Mouse (Mus musculus): ENCODE measurements around the gene Abcb11. TPM values are rescaled to one million over a fixed set of nuclear protein-coding genes. Genes with fewer than 3 reads are reported as not detected.

Gene Abcb11
- polyA plus RNA-seq, 1 experiment: 2.2 TPM

DNA sequence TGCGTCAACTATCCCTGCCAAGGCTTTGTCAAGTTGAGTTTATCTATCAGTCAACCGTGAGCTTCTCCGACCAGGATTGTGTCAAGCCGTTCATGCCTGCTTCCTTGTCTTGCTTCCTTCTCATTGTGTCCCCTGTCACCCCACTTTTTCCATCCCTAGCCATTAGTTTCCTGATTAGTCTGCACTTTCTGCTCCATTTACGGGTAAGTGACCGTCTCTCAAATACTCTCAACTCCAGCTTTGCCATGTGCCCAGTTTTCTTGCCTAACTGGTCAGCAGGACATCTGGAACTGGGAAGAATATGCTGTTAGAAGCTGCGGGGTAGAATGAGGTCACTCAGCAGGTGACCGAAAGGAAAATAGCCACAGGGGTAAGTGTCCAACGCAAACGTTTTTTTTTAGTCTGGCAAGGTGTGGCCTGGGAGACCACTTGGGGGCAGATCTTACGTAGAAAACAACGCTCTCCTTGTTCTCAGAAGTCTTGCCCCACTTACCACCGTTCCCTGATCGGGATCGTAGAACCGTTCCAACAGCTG is 94.1 kb downstream of the Abcb11 start:
- H3K4me1 ChIP-seq (ENCODE audit: control insufficient read depth, insufficient read depth, low read length): no peaks in the 10 kb centered on the region
- H3K36me3 ChIP-seq (ENCODE audit: control insufficient read depth, insufficient read depth, low read length): no peaks in the 10 kb centered on the region
- H3K27me3 ChIP-seq (ENCODE audit: control insufficient read depth, insufficient read depth, low read length): no peaks in the 10 kb centered on the region
- no peak overlapping the region for H3K4me3 ChIP-seq (ENCODE audit: control insufficient read depth, low read depth, low read length)
- no peak overlapping the region for H3K27ac ChIP-seq (ENCODE audit: control insufficient read depth, insufficient read depth, low read depth, low read length)
- no peak for TF ChIP-seq CTCF (IDR thresholded peaks at IDR 0.05; ENCODE audit: control insufficient read depth, insufficient read depth, insufficient replicate concordance, low read depth, low read length)
- no peak for TF ChIP-seq POLR2A (IDR thresholded peaks at IDR 0.05; ENCODE audit: control insufficient read depth, low read depth, low read length)

DNA sequence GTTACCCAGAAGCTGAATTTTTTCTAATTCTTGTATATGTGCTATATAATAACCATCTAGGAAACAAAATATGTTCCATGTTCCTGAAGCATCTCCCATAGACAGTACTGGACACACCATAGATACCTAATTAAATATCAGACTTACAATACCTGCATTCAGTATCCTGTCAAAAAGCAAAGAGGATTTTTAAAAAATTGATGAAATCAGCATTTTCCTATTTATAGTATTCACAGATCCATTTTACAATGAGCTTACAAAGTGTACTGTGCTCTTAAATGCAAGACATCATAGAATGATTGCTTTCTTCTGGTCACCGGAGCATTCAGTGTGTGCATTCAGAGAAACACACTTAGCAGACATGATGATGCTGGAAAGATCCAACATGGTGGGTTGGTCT is 95.3 kb downstream of the Abcb11 start:
- no peak overlapping the region for H3K27ac ChIP-seq (ENCODE audit: control insufficient read depth, insufficient read depth, low read depth, low read length)
- H3K4me1 ChIP-seq (ENCODE audit: control insufficient read depth, insufficient read depth, low read length): no peaks in the 10 kb centered on the region
- no peaks in the 10 kb centered on the region for H3K27me3 ChIP-seq (ENCODE audit: control insufficient read depth, insufficient read depth, low read length)
- TF ChIP-seq POLR2A (IDR thresholded peaks at IDR 0.05; ENCODE audit: control insufficient read depth, low read depth, low read length) (no peak), CTCF (IDR thresholded peaks at IDR 0.05; ENCODE audit: control insufficient read depth, insufficient read depth, insufficient replicate concordance, low read depth, low read length) (no peak)
- H3K4me3 ChIP-seq (ENCODE audit: control insufficient read depth, low read depth, low read length): no peak overlapping the region
- H3K36me3 ChIP-seq (ENCODE audit: control insufficient read depth, insufficient read depth, low read length): no peaks in the 10 kb centered on the region

DNA sequence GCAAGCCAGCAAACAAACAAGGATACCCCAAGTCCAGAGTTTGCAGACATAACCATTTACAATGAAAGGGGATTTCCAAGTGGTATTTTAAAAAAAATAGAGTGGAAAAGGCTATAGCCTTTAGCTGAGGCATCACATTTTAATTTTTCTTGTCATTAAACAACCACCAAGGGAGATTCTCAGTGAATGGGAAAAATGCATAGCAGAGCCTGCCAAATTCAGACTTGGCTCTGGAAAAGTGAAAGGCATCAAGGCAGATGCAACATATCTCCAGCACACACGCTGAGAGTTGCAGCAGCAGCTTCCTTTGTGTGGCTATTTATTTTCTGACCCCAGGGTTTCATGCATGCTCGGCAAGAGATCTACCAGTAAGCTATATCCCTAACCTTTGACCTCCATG is 97.5 kb downstream of the Abcb11 start:
- TF ChIP-seq CTCF (IDR thresholded peaks at IDR 0.05; ENCODE audit: control insufficient read depth, insufficient read depth, insufficient replicate concordance, low read depth, low read length): no peak
- no peak for TF ChIP-seq POLR2A (IDR thresholded peaks at IDR 0.05; ENCODE audit: control insufficient read depth, low read depth, low read length)
- H3K27ac ChIP-seq (ENCODE audit: control insufficient read depth, insufficient read depth, low read depth, low read length): no peak overlapping the region
- H3K4me1 ChIP-seq (ENCODE audit: control insufficient read depth, insufficient read depth, low read length): no peaks in the 10 kb centered on the region
- no peak overlapping the region for H3K4me3 ChIP-seq (ENCODE audit: control insufficient read depth, low read depth, low read length)
- no peaks in the 10 kb centered on the region for H3K36me3 ChIP-seq (ENCODE audit: control insufficient read depth, insufficient read depth, low read length)
- H3K27me3 ChIP-seq (ENCODE audit: control insufficient read depth, insufficient read depth, low read length): no peaks in the 10 kb centered on the region

DNA sequence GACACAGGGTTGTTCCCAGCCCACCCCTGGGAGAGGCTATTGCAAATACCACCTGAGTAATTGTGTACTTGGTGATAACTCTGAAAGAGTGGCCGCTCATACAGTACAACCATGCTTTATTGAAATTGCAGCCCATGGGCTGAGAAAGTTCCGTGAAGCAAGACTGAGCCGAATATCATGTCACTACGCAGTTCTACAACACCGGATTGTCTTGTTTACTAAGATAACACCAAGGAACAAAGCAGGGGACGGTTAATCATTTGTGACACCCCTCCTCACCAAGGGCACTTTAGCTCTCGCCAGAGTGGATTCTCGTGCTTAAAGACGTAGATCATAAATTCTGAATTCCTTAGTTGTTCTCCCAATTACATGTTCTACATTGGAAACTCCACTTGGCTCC is 103.1 kb downstream of the Abcb11 start:
- H3K4me1 ChIP-seq (ENCODE audit: control insufficient read depth, insufficient read depth, low read length): no peaks in the 10 kb centered on the region
- TF ChIP-seq POLR2A (IDR thresholded peaks at IDR 0.05; ENCODE audit: control insufficient read depth, low read depth, low read length) (no peak), CTCF (IDR thresholded peaks at IDR 0.05; ENCODE audit: control insufficient read depth, insufficient read depth, insufficient replicate concordance, low read depth, low read length) (no peak)

DNA sequence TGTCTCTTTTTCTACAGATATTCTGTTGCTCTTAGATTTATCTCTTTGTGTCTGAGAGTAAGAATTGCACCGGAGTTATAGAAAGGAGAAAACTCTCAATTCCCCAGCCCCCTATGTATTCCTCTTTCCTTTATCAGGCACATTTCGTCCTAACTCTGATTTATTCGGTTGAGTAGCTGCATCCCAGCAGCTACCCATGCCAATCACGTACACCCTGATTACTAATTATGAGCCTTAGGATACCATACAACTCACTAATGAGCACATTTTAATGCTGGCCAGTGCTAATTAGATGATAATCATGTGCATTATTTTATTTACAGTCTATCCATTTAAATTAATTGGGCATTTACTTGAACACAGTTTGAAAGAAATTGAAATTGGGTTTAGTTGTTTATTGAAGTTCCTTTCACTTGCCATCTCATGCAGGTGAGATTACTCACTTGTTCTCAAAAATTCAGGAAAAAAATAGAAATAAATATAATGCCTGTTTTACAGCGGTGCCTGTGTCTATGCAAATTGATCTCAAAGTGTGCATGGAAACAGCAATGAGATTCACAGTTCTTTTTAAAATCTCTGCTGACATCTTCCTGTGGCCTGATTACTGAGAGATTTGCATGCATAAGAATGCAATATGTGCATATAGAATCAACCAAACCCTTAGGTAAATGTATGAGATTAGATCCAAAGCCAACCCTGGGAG is 107.3 kb downstream of the Abcb11 start:
- no peak overlapping the region for H3K27ac ChIP-seq (ENCODE audit: control insufficient read depth, insufficient read depth, low read depth, low read length)
- no peaks in the 10 kb centered on the region for H3K27me3 ChIP-seq (ENCODE audit: control insufficient read depth, insufficient read depth, low read length)
- H3K36me3 ChIP-seq (ENCODE audit: control insufficient read depth, insufficient read depth, low read length): no peaks in the 10 kb centered on the region
- no peak overlapping the region for H3K4me3 ChIP-seq (ENCODE audit: control insufficient read depth, low read depth, low read length)
- no peak for TF ChIP-seq POLR2A (IDR thresholded peaks at IDR 0.05; ENCODE audit: control insufficient read depth, low read depth, low read length)
- TF ChIP-seq CTCF (IDR thresholded peaks at IDR 0.05; ENCODE audit: control insufficient read depth, insufficient read depth, insufficient replicate concordance, low read depth, low read length): no peak
- no peaks in the 10 kb centered on the region for H3K4me1 ChIP-seq (ENCODE audit: control insufficient read depth, insufficient read depth, low read length)

More for the DNA sequence above, 103.1 kb downstream of the Abcb11 start:
- no peaks in the 10 kb centered on the region for H3K36me3 ChIP-seq (ENCODE audit: control insufficient read depth, insufficient read depth, low read length)
- H3K27ac ChIP-seq (ENCODE audit: control insufficient read depth, insufficient read depth, low read depth, low read length): no peak overlapping the region
- no peaks in the 10 kb centered on the region for H3K27me3 ChIP-seq (ENCODE audit: control insufficient read depth, insufficient read depth, low read length)
- H3K4me3 ChIP-seq (ENCODE audit: control insufficient read depth, low read depth, low read length): no peak overlapping the region

DNA sequence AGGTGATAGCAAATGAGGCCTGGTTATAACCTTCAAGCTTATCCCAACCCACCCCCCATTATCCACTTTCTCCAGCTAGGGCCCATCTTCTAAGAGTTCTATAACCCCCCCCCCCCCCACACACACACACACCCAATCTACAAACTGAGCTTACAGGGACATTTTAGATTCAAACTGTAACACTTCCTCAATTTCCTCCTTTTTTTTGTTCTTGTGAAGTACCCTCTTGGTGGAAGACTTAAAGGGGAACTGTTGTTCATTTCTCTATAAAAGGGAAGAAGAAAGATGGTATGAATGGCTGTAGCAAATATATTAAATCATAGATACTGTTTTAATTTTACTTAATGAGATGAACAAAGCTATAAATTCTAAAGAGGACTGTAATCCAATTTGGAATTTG is 110.3 kb downstream of the Abcb11 start:
- Histone ChIP-seq H3K4me1 (ENCODE audit: control insufficient read depth, insufficient read depth, low read length) (no peaks in the 10 kb centered on the region), H3K27ac (ENCODE audit: control insufficient read depth, insufficient read depth, low read depth, low read length) (no peak overlapping the region), H3K4me3 (ENCODE audit: control insufficient read depth, low read depth, low read length) (no peak overlapping the region), H3K36me3 (ENCODE audit: control insufficient read depth, insufficient read depth, low read length) (no peaks in the 10 kb centered on the region), H3K27me3 (ENCODE audit: control insufficient read depth, insufficient read depth, low read length) (no peaks in the 10 kb centered on the region)
- TF ChIP-seq POLR2A (IDR thresholded peaks at IDR 0.05; ENCODE audit: control insufficient read depth, low read depth, low read length) (no peak), CTCF (IDR thresholded peaks at IDR 0.05; ENCODE audit: control insufficient read depth, insufficient read depth, insufficient replicate concordance, low read depth, low read length) (no peak)

DNA sequence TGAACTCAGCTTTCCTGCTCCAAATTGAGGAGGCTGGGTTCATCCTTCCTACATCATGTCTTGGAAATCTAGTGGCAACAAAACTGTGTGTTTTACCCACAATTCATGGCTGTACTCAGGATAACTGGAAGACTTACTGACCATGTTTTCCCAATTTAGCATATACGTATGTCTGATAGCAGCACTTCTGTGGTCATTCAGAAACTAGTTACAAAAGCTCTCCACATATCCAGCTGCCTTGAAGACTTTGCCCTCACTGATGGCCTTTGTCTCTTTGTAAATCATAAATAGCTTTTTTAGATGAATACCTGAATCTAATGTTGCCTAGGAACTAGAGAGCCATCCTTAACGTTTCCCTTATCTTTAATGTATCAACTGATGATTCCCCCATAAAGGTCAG is 112.3 kb downstream of the Abcb11 start:
- Histone ChIP-seq H3K27me3 (ENCODE audit: control insufficient read depth, insufficient read depth, low read length) (no peaks in the 10 kb centered on the region), H3K4me3 (ENCODE audit: control insufficient read depth, low read depth, low read length) (no peak overlapping the region), H3K27ac (ENCODE audit: control insufficient read depth, insufficient read depth, low read depth, low read length) (no peak overlapping the region), H3K4me1 (ENCODE audit: control insufficient read depth, insufficient read depth, low read length) (no peaks in the 10 kb centered on the region), H3K36me3 (ENCODE audit: control insufficient read depth, insufficient read depth, low read length) (no peaks in the 10 kb centered on the region)
- TF ChIP-seq POLR2A (IDR thresholded peaks at IDR 0.05; ENCODE audit: control insufficient read depth, low read depth, low read length): no peak
- no peak for TF ChIP-seq CTCF (IDR thresholded peaks at IDR 0.05; ENCODE audit: control insufficient read depth, insufficient read depth, insufficient replicate concordance, low read depth, low read length)

All from testis, adult 2 months (tissue).